ENCODE assay signal across 9 mouse cellular contexts in genomic region chr2:3305426-3306025, GRCm38 (mm10). TPM values are rescaled to one million over a fixed set of nuclear protein-coding genes. Genes with fewer than 3 reads are reported as not detected.
DNase-seq lines count a peak whose midpoint lies in the region; ATAC-seq lines count a peak whose summit lies in the region.
"Had no signal": no experiment of that assay in that cellular context is flagged by ENCODE, and none has a peak within 500 bp of the region (broad histone marks: within the 10 kb centered on the region; RNA-seq: fewer than 3 reads in every experiment).

No protein-coding gene starts in this region.

- DNase-seq in gastrocnemius, postnatal 10 days: peak; percentile 37
- DNase-seq in gastrocnemius, postnatal 25 days: no peak
- peak; percentile 21 to 59 for DNase-seq in right cerebral cortex, adult 2 months (ENCODE audit: low spot score in 2 of 2)
- DNase-seq in right cerebral cortex, postnatal 25 days: no peak
- peak; percentile 63 for DNase-seq in cerebellum, adult 8-10 months
- DNase-seq in lung, postnatal 36 days: peak; percentile 16
- DNase-seq in spleen, postnatal 14 days (ENCODE audit: low spot score in 2 of 2): no peak

- ATAC-seq in monocyte, adult 5-6 weeks (replicated peaks; ENCODE audit: insufficient number of reproducible peaks, low FRiP score, low TSS enrichment, poor library complexity, severe bottlenecking): no peak

RNA-seq across cellular contexts. Expression of gene Nmt2, which starts 21.5 kb away (rescaled TPM):
- 10 to 100 TPM in 1 of 2 experiments, 1 to 10 TPM in 1; 9.9 to 14.3 TPM for total RNA-seq in gastrocnemius, postnatal 10 days (2021)
- total RNA-seq in gastrocnemius, postnatal 25 days (2021): 1 to 10 TPM; 8.1 to 8.5 TPM
- 18.0 to 31.9 TPM (median 18.3 TPM) in 3 replicates for total RNA-seq in monocyte, adult 5-6 weeks (2017)

RNA-seq across cellular contexts. Expression of gene Rpp38, which starts 26.9 kb away (rescaled TPM):
- 1 to 10 TPM; 6.2 to 9.1 TPM for total RNA-seq in gastrocnemius, postnatal 10 days (2021)
- 1 to 10 TPM; 4.6 to 5.3 TPM for total RNA-seq in gastrocnemius, postnatal 25 days (2021)
- 1.8 to 9.9 TPM (median 4.4 TPM) in 3 replicates for total RNA-seq in monocyte, adult 5-6 weeks (2017)

RNA-seq across cellular contexts. Expression of gene Acbd7, which starts 30.4 kb away (rescaled TPM):
- under 1 TPM; 0.49 to 0.93 TPM for total RNA-seq in gastrocnemius, postnatal 10 days (2021)
- total RNA-seq in gastrocnemius, postnatal 25 days (2021): under 1 TPM in 1 of 2 experiments, not detected in 1; 0.59 TPM
- 4.5 TPM in 1 of 3 replicates, not detected in the others for total RNA-seq in monocyte, adult 5-6 weeks (2017)
- total RNA-seq: adrenal gland, postnatal 4 days had no signal

Comparison
In these comparisons a context has a peak if more than half of its experiments do, and no peak if none do; other contexts are left out.
1. DNase-seq: peak in gastrocnemius, postnatal 10 days (single experiment), right cerebral cortex, adult 2 months (2 of 2), cerebellum, adult 8-10 months (single experiment) and lung, postnatal 36 days (single experiment); none in gastrocnemius, postnatal 25 days (single experiment), right cerebral cortex, postnatal 25 days (single experiment) and spleen, postnatal 14 days (0 of 2).